Mouse (Mus musculus): Measurements from ENCODE around the gene Lamp2.
"Not testable (repeated sequence)": the region's sequence is repeated elsewhere in the genome, so short reads cannot be mapped to it uniquely, and the experiment has no call there.

Gene Lamp2

DNA sequence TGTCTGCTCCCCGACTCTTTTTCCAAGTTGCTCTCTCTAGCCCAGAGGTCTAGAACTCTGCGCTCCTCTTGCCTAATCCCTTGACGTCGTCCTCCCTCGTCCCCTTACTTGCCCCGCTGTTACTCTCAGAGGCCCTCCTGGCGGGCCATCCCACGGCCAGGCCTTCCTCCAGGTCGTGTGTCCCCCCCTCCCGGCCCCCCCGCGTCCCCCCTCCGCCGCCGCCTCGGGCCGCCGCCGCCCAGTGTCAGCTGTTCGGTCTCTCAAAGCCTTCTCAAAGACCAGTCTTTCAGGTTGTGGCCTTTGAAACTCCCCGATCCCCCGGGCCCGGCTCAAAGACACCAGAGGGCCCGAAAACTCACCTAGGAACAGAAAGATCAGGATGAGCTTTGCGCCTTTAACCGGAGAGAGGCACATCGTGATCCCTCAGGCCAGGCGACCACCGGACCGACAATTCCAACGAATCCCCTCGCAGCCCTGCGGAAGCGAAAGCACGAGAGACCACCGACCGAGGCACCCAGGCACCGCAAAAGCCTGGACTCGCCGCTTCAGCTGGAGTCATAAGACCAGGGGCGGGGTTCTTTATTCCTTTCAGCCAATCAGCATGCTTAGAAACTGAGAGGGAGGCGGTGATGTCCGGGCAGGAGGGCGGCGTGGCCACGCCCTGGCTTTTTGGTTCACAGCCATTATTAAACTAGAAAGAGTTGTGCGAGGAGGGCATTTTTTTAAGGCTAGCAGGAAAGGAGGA is at the start of gene Lamp2:
TSS of gene Lamp2 (minus strand) at position 565 of the 745 bp plus-strand sequence.
- peak; percentile 72 for DNase-seq (ENCODE audit: low read depth, low spot score)

DNA sequence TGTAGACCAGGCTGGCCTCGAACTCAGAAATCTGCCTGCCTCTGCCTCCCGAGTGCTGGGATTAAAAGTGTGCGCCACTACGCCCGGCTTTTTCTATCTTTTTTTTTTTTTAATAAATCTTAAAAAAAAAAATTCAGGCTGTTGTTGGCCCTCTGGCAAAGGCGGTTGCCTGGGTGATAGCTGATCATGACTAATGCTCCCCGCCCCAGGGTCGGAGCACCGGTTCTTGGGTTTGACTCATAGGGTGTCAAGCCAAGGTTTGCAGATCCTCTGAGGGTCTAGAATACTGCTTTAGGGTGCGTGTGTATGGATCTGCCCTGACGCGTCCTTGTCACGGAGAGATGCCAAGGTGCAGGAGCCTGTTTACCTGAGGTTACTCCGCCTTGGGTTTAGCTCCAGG is 48.6 kb upstream of the Lamp2 start:
- DNase-seq (ENCODE audit: low read depth, low spot score) = no peak

DNA sequence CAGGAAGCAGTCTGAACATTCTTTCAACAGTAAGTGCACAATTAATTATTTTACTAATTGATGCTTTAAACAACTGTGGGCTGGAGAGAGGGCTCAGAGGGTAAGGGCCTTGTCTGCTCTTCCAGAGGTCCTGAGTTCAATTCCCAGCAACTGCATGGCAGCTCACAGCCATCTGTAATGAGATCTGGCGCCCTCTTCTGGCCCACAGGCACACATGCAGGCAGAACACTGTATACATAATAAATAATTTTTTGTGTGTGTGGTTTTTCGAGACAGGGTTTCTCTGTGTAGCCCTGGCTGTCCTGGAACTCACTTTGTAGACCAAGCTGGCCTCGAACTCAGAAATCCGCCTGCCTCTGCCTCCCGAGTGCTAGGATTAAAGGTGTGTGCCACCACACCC is 45.9 kb upstream of the Lamp2 start:
- DNase-seq (ENCODE audit: low read depth, low spot score) = not testable (repeated sequence)

GRCm38 (mm10) chrX:38485464-38485863 is 29.2 kb upstream of the Lamp2 start:
- DNase-seq (ENCODE audit: low read depth, low spot score) = not testable (repeated sequence)

DNA sequence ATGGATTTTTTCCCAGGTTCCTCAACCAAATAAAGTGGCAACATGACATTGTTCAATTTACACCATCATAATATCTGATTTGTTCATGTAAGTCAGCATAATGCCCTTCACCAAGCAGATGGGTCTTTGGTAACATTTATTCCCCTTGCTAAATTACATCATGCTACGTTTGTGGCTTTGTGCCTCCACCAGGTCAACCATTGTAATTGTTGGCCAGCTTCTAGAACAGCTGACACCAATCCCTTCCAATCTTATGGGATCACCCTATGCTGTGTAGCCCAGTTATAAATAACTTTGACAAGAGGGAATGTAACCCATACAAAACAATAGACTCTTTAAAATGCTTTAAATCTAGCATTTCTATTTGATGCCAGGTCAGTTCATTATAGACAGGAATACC is 22.3 kb upstream of the Lamp2 start:
- DNase-seq (ENCODE audit: low read depth, low spot score) = no peak

DNA sequence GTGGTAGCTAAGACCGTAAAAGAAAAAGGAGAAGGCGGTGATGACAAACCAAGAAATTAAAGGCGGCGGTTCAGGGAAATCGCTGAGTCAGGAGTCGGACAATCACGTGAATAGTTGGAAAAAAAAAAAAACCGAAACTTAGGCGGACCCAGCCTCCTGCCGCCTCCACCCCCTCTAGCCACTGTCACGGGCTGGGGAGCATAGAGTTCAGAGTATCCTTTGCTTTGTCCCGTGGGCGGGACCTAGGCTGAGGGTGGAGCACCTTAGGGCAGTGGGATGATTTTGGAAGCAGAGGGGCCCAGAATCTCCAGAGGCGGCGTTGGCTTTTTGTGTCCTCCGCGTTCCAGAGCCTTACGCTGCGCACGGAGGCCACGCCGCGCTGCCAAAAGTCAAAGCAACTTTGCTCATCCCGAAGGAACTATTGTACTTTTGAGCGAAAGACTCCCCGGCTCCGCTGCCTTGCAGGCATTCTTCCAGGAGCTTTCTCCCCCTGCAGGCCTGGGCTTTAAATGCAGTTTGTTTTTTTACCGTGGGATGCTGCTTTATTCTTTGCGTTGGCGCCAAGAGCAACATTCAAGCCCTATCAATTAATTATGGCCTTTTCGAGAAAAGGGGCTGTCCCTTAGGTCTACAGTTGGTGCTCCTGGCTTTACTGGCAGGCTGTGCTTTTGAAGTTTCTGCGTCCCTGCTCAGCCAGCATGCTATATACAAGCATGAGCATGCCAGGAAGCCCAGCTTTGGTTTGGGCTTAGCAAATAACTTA is 17.5 kb upstream of the Lamp2 start:
- peak; percentile 63 for DNase-seq (ENCODE audit: low read depth, low spot score)

- DNase-seq (ENCODE audit: low read depth, low spot score) = no peak
These were observed 16.9 kb upstream of the Lamp2 start for GRCm38 (mm10) chrX:38473164-38473536.

GRCm38 (mm10) chrX:38466236-38466635 is 10.0 kb upstream of the Lamp2 start:
- DNase-seq (ENCODE audit: low read depth, low spot score) = no peak

DNA sequence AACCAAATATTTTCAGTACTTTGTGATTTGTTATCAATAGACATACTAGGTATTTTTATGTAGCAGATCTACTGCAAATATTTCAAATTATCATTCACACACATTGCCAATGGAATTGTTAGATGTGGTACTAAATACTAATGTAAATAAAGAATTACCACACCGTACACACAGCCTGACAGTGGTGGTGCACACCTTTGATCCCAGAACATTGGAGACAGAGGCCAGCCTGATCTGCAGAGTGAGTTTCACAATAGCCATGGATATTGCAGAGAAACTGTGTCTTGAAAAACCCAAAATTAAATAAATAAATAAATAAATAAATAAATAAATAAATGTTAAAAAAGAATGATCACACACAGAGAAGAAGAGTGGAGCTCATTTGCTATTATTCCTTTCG is 6.9 kb upstream of the Lamp2 start:
- DNase-seq (ENCODE audit: low read depth, low spot score) = no peak

DNA sequence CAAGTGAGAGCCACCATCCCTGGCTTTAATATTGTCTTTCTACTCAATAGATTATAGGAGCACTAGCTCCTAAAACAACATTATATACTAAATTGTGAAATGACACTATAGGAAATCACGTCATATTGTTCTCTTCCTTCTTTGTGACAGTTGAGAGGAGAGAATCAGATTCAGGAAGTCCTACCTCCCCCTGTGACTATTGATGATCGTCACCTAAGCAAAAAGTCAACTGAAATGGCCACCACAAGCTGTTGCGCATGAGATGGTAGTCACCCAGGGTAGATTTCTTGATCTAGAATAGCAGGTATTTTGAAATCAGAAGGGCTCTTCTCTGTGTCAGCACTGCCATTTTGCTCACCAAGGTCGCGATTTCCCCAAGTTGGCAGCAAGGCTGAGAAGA is 5.8 kb upstream of the Lamp2 start:
- no peak for DNase-seq (ENCODE audit: low read depth, low spot score)

DNA sequence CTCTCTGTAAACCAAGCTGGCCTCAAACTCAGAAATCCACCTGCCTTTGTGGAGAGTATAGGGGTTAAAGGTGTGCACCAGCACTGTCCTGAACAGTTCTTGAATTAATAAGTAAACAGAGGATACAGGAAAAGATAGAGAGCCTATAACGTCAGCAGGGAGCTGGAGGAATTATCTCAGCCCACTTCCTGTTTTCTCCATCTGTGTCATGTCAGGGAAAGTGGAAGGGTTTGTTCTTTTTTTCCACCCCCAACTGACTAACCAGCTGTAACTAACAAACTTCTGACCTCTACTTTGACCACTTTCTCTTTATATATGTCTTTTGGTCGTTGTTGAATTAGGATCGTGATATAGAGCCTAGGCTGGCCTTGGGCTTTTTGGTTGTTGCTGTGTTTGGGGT is 4.6 kb upstream of the Lamp2 start:
- DNase-seq (ENCODE audit: low read depth, low spot score) = no peak

DNA sequence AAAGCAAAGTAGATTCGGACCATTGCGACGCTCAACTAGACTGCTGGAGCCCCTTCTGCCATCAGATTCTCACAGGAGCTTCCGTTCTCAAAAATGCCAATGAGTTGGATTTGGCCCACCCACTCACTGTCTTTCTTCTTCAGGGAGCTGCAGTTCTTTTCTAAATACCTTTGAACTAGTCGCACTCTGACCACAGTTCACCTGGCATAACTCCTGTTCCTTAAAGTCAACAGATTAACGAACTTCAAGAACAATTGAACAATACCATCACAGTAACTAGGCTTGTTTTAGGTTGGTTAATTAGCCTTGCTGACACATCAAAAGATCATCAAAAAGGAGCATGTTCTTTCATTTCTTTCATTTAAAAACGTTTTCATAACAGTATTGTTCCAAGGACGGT is 2.8 kb upstream of the Lamp2 start:
- no peak for DNase-seq (ENCODE audit: low read depth, low spot score)

DNA sequence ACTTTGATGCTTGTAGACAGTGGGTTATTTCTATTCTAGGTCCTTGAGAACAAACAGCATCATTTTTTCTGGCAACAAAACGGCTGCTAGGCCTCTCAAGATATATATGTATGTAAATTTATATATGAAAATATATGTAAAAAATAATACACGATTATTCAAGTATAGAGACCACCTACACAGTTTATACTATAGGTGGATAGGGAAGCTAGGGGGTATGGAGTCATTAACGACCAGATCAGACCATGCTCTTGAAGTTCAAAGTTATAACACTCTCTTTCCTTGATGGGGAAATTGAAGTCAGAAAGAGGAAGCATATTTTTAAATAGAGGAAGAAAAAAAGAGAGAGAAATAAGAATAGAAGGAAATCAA is 367 bp upstream of the Lamp2 start:
- no peak for DNase-seq (ENCODE audit: low read depth, low spot score)

- DNase-seq (ENCODE audit: low read depth, low spot score) = no peak
These were observed 780 bp downstream of the Lamp2 start for GRCm38 (mm10) chrX:38455474-38455873.

GRCm38 (mm10) chrX:38454900-38455299 is 1.4 kb downstream of the Lamp2 start:
- no peak for DNase-seq (ENCODE audit: low read depth, low spot score)

GRCm38 (mm10) chrX:38453924-38454323 is 2.3 kb downstream of the Lamp2 start:
- DNase-seq (ENCODE audit: low read depth, low spot score) = no peak

- DNase-seq (ENCODE audit: low read depth, low spot score) = no peak
These were observed 5.8 kb downstream of the Lamp2 start for GRCm38 (mm10) chrX:38450476-38450875.

DNA sequence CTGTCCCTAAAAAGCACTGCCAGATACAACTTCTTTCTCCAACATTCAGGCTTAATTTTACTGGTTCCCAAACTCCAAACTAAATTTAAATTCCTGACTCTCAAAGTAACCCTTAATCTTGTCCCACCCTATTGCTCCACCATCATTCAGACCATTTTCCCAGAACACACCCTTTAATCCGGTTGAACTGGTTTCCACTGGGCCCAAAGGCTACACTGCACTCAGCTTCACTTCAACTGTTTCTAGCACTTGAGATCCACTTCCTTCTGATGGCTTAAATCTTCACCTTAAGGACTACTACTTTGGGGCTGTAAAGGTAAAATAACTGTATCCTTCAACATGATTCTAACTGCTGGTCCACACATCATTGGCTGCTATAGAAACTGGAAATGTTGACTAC is 10.5 kb downstream of the Lamp2 start:
- DNase-seq (ENCODE audit: low read depth, low spot score) = no peak

- DNase-seq (ENCODE audit: low read depth, low spot score) = no peak
These were observed 13.8 kb downstream of the Lamp2 start for GRCm38 (mm10) chrX:38442425-38442824.

GRCm38 (mm10) chrX:38439629-38440028 is 16.6 kb downstream of the Lamp2 start:
- no peak for DNase-seq (ENCODE audit: low read depth, low spot score)

DNA sequence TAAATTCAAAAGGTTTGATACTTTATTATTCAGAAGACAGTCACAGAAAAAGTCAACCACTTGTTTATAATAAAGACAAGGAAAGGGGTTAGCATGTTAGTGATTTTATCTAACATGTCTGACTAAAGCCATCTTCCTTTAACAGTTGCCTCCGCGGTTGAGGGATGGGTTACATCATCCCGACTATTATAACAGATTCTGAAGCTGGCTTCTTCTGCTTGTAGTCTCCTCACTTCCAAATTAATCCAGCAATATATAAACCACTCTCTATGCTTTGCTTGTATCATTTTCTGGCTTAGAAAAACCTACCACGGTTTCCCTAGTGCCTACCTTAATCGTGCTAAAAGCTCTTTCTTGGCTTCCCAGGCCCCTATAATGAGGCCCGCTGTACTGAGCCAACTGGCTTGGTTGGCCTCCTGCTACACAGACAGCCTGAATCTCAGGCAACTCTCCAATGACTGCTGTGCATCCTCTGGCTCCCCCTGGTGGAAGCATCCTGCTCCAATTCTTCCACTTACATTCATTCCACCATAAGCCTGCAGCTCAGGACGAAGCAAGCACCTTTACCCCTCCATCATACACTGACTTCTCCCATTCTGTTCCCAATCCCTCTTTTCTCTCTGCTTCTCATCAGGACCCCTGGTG is 18.0 kb downstream of the Lamp2 start:
- DNase-seq (ENCODE audit: low read depth, low spot score) = peak; percentile 38

DNA sequence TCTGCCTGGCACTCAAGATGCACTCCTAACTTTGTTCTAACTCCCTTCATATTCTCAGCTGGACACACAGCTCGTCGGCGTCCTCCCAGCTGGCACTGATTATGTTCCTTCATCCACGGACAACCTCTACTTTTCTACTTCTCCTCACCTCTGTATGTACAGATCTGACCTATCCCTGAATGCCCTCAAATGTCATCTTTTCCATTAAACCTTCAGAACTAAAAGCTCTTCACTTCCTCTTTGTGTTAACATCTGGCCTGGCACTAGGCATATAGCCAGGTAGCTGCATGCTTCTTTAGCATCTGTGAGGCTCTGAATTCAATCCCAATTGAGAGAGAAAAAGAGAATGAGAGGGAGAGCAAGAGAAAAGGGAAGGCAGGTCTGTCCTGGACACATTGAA is 26.8 kb downstream of the Lamp2 start:
- no peak for DNase-seq (ENCODE audit: low read depth, low spot score)
